Mouse (Mus musculus) limb, embryonic 15.5 days (tissue): ENCODE measurements around the gene Cdk20. TPM values are rescaled to one million over a fixed set of nuclear protein-coding genes. Genes with fewer than 3 reads are reported as not detected.
"Not testable (repeated sequence)": the region's sequence is repeated elsewhere in the genome, so short reads cannot be mapped to it uniquely, and the experiment has no call there.

Experiments used
- ATAC-seq: fragments of 200-750 bp; cut with Nextera tagmentation; 2 replicates; pipeline ENCODE4 v1.8.0; 2017; ENCODE audit warnings: low read depth, moderate TSS enrichment; ENCODE audit not compliant: insufficient number of reproducible peaks, low FRiP score, low TSS enrichment
- H3K27ac ChIP-seq: fragments of 300-500 bp; sonication (generic); 2 replicates; pipeline ENCODE4 v1.5.1; 2015; ENCODE audit warnings: moderate library complexity, mild to moderate bottlenecking, inconsistent platforms
- H3K27me3 ChIP-seq: fragments of 300-500 bp; sonication (generic); 2 replicates; pipeline ENCODE4 v1.6.1; 2015; ENCODE audit warnings: inconsistent platforms
- H3K36me3 ChIP-seq: fragments of 300-500 bp; sonication (generic); 2 replicates; pipeline ENCODE4 v1.6.1; 2015; ENCODE audit warnings: inconsistent platforms
- H3K4me1 ChIP-seq: fragments of 300-500 bp; sonication (generic); 2 replicates; pipeline ENCODE4 v1.6.1; 2015; ENCODE audit warnings: inconsistent platforms
- H3K4me2 ChIP-seq: fragments of 300-500 bp; sonication (generic); 2 replicates; pipeline ENCODE4 v1.6.1; 2015; ENCODE audit warnings: mild to moderate bottlenecking, inconsistent platforms
- H3K4me3 ChIP-seq: fragments of 300-500 bp; sonication (generic); 2 replicates; pipeline ENCODE4 v1.5.1; 2015; ENCODE audit warnings: mild to moderate bottlenecking, inconsistent platforms
- H3K9ac ChIP-seq: fragments of 300-500 bp; sonication (generic); 2 replicates; pipeline ENCODE4 v1.6.1; 2015; ENCODE audit warnings: inconsistent platforms
- H3K9me3 ChIP-seq: fragments of 300-500 bp; sonication (generic); 2 replicates; pipeline ENCODE4 v1.6.1; 2016; ENCODE audit warnings: inconsistent platforms
- WGBS: fragments of 180-500 bp; shearing (Covaris S2); methylation state at CpG from one replicate; pipeline ENCODE4 v1.1.7; 2015; 5-methylcytosine and 5-hydroxymethylcytosine counted together
- polyA plus RNA-seq: library from polyadenylated mRNA; unstranded; fragments of >200 nt; fragmentation: Nextera tagmentation; extraction: Ambion mirVana; gene quantifications from 2 replicates; pipeline ENCODE4 v1.2.1, GENCODE M21; 2015

The Cdk20 gene
- polyA plus RNA-seq, 1 experiment from 2014 or later: 13.7 TPM

- not testable (repeated sequence) for H3K27ac ChIP-seq, H3K4me2 ChIP-seq, H3K4me3 ChIP-seq, ATAC-seq, H3K4me1 ChIP-seq, H3K36me3 ChIP-seq, H3K9me3 ChIP-seq, H3K27me3 ChIP-seq, H3K9ac ChIP-seq
- 88% methylated on average over 19 of the region's 19 CpGs for WGBS
These were observed 25.3 kb downstream of the Cdk20 start for GRCm38 (mm10) chr13:64457225-64457978.

DNA sequence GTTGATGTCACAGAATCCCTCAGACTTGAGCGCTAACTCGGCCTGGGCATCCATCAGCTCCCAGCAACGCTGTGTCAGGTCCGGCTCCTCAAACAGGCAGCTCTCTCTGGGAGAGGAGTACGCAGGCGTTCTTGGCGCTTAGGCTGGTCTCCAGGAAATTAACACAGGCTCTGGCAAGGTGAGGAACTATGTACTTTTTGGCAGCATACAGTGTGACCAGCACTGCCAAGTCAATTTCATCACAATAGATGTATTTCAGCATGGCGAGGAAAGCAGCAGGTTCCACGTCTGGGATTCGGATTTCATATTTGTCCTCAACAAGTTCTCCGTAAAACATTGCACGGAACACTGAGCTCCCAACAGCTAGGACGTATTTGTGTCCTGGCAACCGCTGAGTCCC lies 26.1 kb downstream of the Cdk20 start:
- peak; percentile 55; the same call in 1 of the 2 replicates for ATAC-seq
- WGBS: 81% methylated on average over 14 of the region's 14 CpGs
- H3K9ac ChIP-seq: no peak overlapping the region
- H3K9me3 ChIP-seq: no peaks in the 10 kb centered on the region
- no peak overlapping the region for H3K4me2 ChIP-seq
- no peaks in the 10 kb centered on the region for H3K4me1 ChIP-seq
- H3K27me3 ChIP-seq: no peaks in the 10 kb centered on the region
- H3K36me3 ChIP-seq: no peaks in the 10 kb centered on the region
- H3K27ac ChIP-seq: no peak overlapping the region
- H3K4me3 ChIP-seq: no peak overlapping the region

- no peak for ATAC-seq
- Histone ChIP-seq H3K27ac (no peak overlapping the region), H3K36me3 (no peaks in the 10 kb centered on the region), H3K9ac (no peak overlapping the region), H3K4me3 (no peak overlapping the region), H3K9me3 (no peaks in the 10 kb centered on the region), H3K27me3 (no peaks in the 10 kb centered on the region), H3K4me1 (no peaks in the 10 kb centered on the region), H3K4me2 (no peak overlapping the region)
- WGBS: 90% methylated on average over 2 of the region's 2 CpGs
These were observed 30.5 kb downstream of the Cdk20 start for GRCm38 (mm10) chr13:64462581-64462980.

GRCm38 (mm10) chr13:64465166-64465565 lies 33.1 kb downstream of the Cdk20 start:
- WGBS: 67% methylated on average over 9 of the region's 9 CpGs
- no peak for ATAC-seq
- Histone ChIP-seq H3K4me2 (no peak overlapping the region), H3K9me3 (no peaks in the 10 kb centered on the region), H3K27me3 (no peaks in the 10 kb centered on the region), H3K4me3 (no peak overlapping the region), H3K4me1 (no peaks in the 10 kb centered on the region), H3K27ac (no peak overlapping the region), H3K36me3 (no peaks in the 10 kb centered on the region), H3K9ac (no peak overlapping the region)

GRCm38 (mm10) chr13:64467886-64468285 lies 35.8 kb downstream of the Cdk20 start:
- Histone ChIP-seq H3K9ac (no peak overlapping the region), H3K36me3 (no peaks in the 10 kb centered on the region), H3K27me3 (no peaks in the 10 kb centered on the region), H3K4me2 (no peak overlapping the region), H3K4me1 (no peaks in the 10 kb centered on the region), H3K9me3 (no peaks in the 10 kb centered on the region), H3K27ac (no peak overlapping the region), H3K4me3 (no peak overlapping the region)
- WGBS: 50% methylated on average over 6 of the region's 6 CpGs
- no peak for ATAC-seq

DNA sequence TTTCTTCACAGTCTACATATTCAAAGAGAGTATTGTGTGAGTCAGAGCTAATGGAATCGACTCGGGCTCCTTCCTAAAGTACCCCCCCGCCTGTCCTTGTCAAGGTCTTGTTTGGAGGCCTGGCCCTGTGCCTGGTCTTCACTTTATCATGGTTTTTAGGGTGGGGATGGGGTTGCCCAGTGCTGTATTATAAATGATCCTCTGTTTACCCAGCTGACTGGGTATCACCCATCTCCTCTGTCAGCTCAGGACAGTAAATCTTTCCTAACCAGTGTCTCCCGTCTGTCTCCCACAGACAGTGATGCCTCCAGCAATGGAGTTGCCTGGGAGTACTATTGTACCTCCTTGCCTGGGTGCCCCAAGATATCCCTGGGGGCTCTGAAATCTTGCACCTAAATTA lies 45.9 kb downstream of the Cdk20 start:
- H3K9ac ChIP-seq: no peak overlapping the region
- ATAC-seq: no peak
- H3K4me1 ChIP-seq: no peaks in the 10 kb centered on the region
- no peaks in the 10 kb centered on the region for H3K36me3 ChIP-seq
- H3K4me3 ChIP-seq: no peak overlapping the region
- 59% methylated on average over 4 of the region's 4 CpGs for WGBS
- H3K27ac ChIP-seq: no peak overlapping the region
- no peak overlapping the region for H3K4me2 ChIP-seq
- H3K27me3 ChIP-seq: no peaks in the 10 kb centered on the region
- H3K9me3 ChIP-seq: no peaks in the 10 kb centered on the region

- H3K4me2 ChIP-seq: no peak overlapping the region
- H3K9ac ChIP-seq: no peak overlapping the region
- H3K36me3 ChIP-seq: no peaks in the 10 kb centered on the region
- no peaks in the 10 kb centered on the region for H3K9me3 ChIP-seq
- no peaks in the 10 kb centered on the region for H3K27me3 ChIP-seq
- ATAC-seq: no peak
- WGBS: 69% methylated on average over 3 of the region's 3 CpGs
- no peaks in the 10 kb centered on the region for H3K4me1 ChIP-seq
- H3K4me3 ChIP-seq: no peak overlapping the region
- no peak overlapping the region for H3K27ac ChIP-seq
These were observed 47.8 kb downstream of the Cdk20 start for GRCm38 (mm10) chr13:64479960-64480359.

- Histone ChIP-seq H3K36me3 (no peaks in the 10 kb centered on the region), H3K27ac (no peak overlapping the region), H3K4me2 (no peak overlapping the region), H3K9me3 (no peaks in the 10 kb centered on the region), H3K4me3 (no peak overlapping the region), H3K9ac (no peak overlapping the region), H3K27me3 (no peaks in the 10 kb centered on the region), H3K4me1 (peaks cover 4% of the 10 kb centered on the region; the same call in 1 of the 2 replicates)
- no peak for ATAC-seq
- 74% methylated on average over 6 of the region's 6 CpGs for WGBS
These were observed 57.8 kb downstream of the Cdk20 start for GRCm38 (mm10) chr13:64489886-64490285.

Other genes starting within 250 kb of the Cdk20 start
- gene Cdc14b, start 157.0 kb upstream of the Cdk20 start, polyA plus RNA-seq: 11.3 and 12.7 TPM in 2 replicates
- gene Aaed1, start 119.6 kb upstream of the Cdk20 start, polyA plus RNA-seq: 44.8 and 46.3 TPM in 2 replicates
- 242 and 254 TPM in 2 replicates for gene Ctsl, start 61.4 kb upstream of the Cdk20 start, polyA plus RNA-seq
- gene Fam240b, start 65.5 kb downstream of the Cdk20 start, polyA plus RNA-seq: not detected in 2 replicates